In the genomic region with DNA sequence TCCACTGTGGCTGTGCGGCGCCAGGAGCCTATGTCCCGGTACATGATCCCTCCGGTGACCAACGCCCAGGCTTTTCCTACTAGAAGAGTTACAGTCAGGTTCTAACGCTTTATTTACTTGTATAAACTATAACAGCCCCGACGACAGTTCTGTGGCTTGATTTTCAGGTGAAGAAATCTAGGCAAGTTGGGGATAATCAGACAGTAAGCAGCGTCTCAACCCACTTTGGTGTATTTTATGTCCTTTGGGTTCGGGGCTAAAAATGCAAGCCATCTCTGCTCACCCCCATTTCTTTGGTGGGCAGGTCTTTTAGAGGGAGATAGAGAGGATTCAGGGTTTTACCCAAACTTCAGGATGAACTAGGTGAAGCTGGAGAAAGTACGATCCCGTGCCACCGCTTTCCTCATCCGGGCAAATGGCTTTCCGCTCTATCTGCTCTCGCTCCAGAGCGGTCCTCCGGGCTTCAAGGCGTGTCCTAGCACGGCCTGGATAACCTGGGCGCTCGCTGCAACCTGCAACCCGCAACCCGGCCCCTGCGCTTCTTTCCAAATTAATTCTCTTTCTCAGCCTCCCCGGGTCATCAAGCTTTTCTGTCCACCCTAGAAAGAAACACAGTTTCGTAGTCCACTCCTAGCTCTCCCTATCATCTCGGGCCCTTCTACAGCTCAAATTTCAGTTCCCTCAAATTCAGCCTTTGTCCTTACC, we compare ENCODE assay signal across 9 mouse cellular contexts. TPM values are rescaled to one million over a fixed set of nuclear protein-coding genes. Genes with fewer than 3 reads are reported as not detected.
DNase-seq lines count a peak whose midpoint lies in the region; ATAC-seq and TF ChIP-seq lines count a peak whose summit lies in the region.
"Had no signal": no experiment of that assay in that cellular context is flagged by ENCODE, and none has a peak within 500 bp of the region (broad histone marks: within the 10 kb centered on the region; RNA-seq: fewer than 3 reads in every experiment).

No protein-coding gene starts in this region.

- intact Hi-C loops in gastrocnemius, adult 2 months (cut with DNase I): no loop called here
- intact Hi-C loops in gastrocnemius, postnatal 14 days (cut with DNase I; ENCODE audit: low total_unique reads): no loop called here

- peak overlapping the region; percentile 30 for H3K4me3 ChIP-seq in gastrocnemius, adult 2 months
- no peak overlapping the region; the same call in 1 of the 2 replicates for H3K4me3 ChIP-seq in hindbrain, embryonic 11.5 days (ENCODE audit: low read depth, low read length)
- no peak overlapping the region for H3K4me3 ChIP-seq in liver, embryonic 14.5 days (ENCODE audit: insufficient read depth in 1 of 2, low read depth in 2 of 2, low read length in 2 of 2)
- peak overlapping the region; percentile 26 for H3K4me3 ChIP-seq in stomach, postnatal 0 days (ENCODE audit: low read depth, low read length)
- H3K4me3 ChIP-seq: heart, adult 2 months had no signal

- DNase-seq in gastrocnemius, adult 2 months: no peak
- DNase-seq in gastrocnemius, adult 8-10 months (ENCODE audit: low spot score in 2 of 2): no peak
- peak; percentile 24 for DNase-seq in Muller cell, postnatal 12 days (ENCODE audit: inconsistent ontology term)
- peak; percentile 59 for DNase-seq in hindbrain, embryonic 11.5 days (ENCODE audit: low spot score)
- DNase-seq in liver, embryonic 14.5 days (ENCODE audit: low read depth in 3 of 3, low spot score in 3 of 3): no peak
- peak; percentile 42 for DNase-seq in stomach, postnatal 0 days (ENCODE audit: low spot score)
- DNase-seq in left cerebral cortex, adult 18-20 months (ENCODE audit: low spot score in 2 of 2): no peak
- no peak for DNase-seq in gastrocnemius, postnatal 14 days

- H3K9ac ChIP-seq in hindbrain, embryonic 11.5 days (ENCODE audit: low read depth, low read length): no peak overlapping the region
- no peak overlapping the region for H3K9ac ChIP-seq in liver, embryonic 14.5 days (replicated peaks)
- H3K9ac ChIP-seq in stomach, postnatal 0 days (ENCODE audit: low read length): no peak overlapping the region

- H3K4me1 ChIP-seq in hindbrain, embryonic 11.5 days (replicated peaks; ENCODE audit: control insufficient read depth, insufficient read depth, low read length): 0 out of 2 replicates have a peak, but pooled peaks cover 2% of the 10 kb centered on the region
- peaks cover 0 to 4% of the 10 kb centered on the region in 2 experiments; a peak in 2 of 4 replicates for H3K4me1 ChIP-seq in liver, embryonic 14.5 days (replicated peaks; ENCODE audit: control insufficient read depth in 2 of 2, insufficient read depth in 2 of 2, low read length in 1 of 2)
- 0 out of 2 replicates have a peak, but pooled peaks cover 3% of the 10 kb centered on the region for H3K4me1 ChIP-seq in stomach, postnatal 0 days (replicated peaks; ENCODE audit: control insufficient read depth, insufficient read depth)

- peaks cover 49% of the 10 kb centered on the region for H3K27me3 ChIP-seq in hindbrain, embryonic 11.5 days (ENCODE audit: control insufficient read depth, insufficient read depth, low read length)
- H3K27me3 ChIP-seq in liver, embryonic 14.5 days (ENCODE audit: control insufficient read depth, insufficient read depth, low read length): peaks cover 61% of the 10 kb centered on the region
- peaks cover 8% of the 10 kb centered on the region for H3K27me3 ChIP-seq in stomach, postnatal 0 days (ENCODE audit: control insufficient read depth, insufficient read depth, low read length)

- no peaks in the 10 kb centered on the region for H3K9me3 ChIP-seq in hindbrain, embryonic 11.5 days (ENCODE audit: control insufficient read depth, low read length)
- H3K9me3 ChIP-seq in liver, embryonic 14.5 days (ENCODE audit: control insufficient read depth, low read length): no peaks in the 10 kb centered on the region
- H3K9me3 ChIP-seq in stomach, postnatal 0 days (ENCODE audit: control insufficient read depth, low read length): no peaks in the 10 kb centered on the region

- H3K4me2 ChIP-seq in hindbrain, embryonic 11.5 days (replicated peaks; ENCODE audit: low read depth, low read length): 0 out of 2 replicates have a peak overlapping the region, but pooled peaks have one; percentile 17
- peak overlapping the region; percentile 16 for H3K4me2 ChIP-seq in liver, embryonic 14.5 days (ENCODE audit: low read depth)
- peak overlapping the region; percentile 44 for H3K4me2 ChIP-seq in stomach, postnatal 0 days (replicated peaks; ENCODE audit: low read depth)

- no peaks in the 10 kb centered on the region for H3K36me3 ChIP-seq in hindbrain, embryonic 11.5 days (ENCODE audit: control insufficient read depth, insufficient read depth, low read length)
- no peaks in the 10 kb centered on the region for H3K36me3 ChIP-seq in liver, embryonic 14.5 days (replicated peaks; ENCODE audit: control insufficient read depth, insufficient read depth, low read depth)
- no peaks in the 10 kb centered on the region for H3K36me3 ChIP-seq in stomach, postnatal 0 days (ENCODE audit: control insufficient read depth, insufficient read depth, low read length)

- under 1% methylated on average over 28 of the region's 28 CpGs for WGBS in hindbrain, embryonic 11.5 days
- 3% methylated on average over 28 of the region's 28 CpGs for WGBS in liver, embryonic 14.5 days (ENCODE audit: insufficient replicate concordance)
- 2% methylated on average over 28 of the region's 28 CpGs for WGBS in stomach, postnatal 0 days

- no peak for TF ChIP-seq CTCF in gastrocnemius, adult 2 months (IDR thresholded peaks at IDR 0.05)
- no peak for TF ChIP-seq CTCF in liver, embryonic 14.5 days (IDR thresholded peaks at IDR 0.05; ENCODE audit: low read depth)
- no peak for TF ChIP-seq CTCF in stomach, postnatal 0 days (IDR thresholded peaks at IDR 0.05; ENCODE audit: low read depth)

- ATAC-seq in hindbrain, embryonic 11.5 days (ENCODE audit: low FRiP score): no peak
- no peak for ATAC-seq in liver, embryonic 14.5 days (ENCODE audit: insufficient read depth)
- ATAC-seq in stomach, postnatal 0 days (ENCODE audit: low FRiP score, low TSS enrichment): 0 out of 2 replicates have a peak, but pooled peaks have one; percentile 8

- no peak for TF ChIP-seq EP300 in liver, embryonic 14.5 days (IDR thresholded peaks at IDR 0.05; ENCODE audit: low read depth)
- TF ChIP-seq EP300 in stomach, postnatal 0 days (optimal IDR thresholded peaks at IDR 0.05): no peak

- no peak overlapping the region for H3K27ac ChIP-seq in gastrocnemius, adult 2 months
- H3K27ac ChIP-seq in hindbrain, embryonic 11.5 days (ENCODE audit: low read depth, low read length): no peak overlapping the region
- H3K27ac ChIP-seq in liver, embryonic 14.5 days: no peak overlapping the region
- no peak overlapping the region for H3K27ac ChIP-seq in stomach, postnatal 0 days (replicated peaks)
- H3K27ac ChIP-seq: heart, adult 2 months had no signal

RNA-seq across cellular contexts. Expression of gene B4galnt2, which starts 0.5 kb away (rescaled TPM):
- not detected for total RNA-seq in gastrocnemius, adult 2 months (2021)
- total RNA-seq in gastrocnemius, adult 8-10 months (2022): not detected
- polyA plus RNA-seq in hindbrain, embryonic 11.5 days (2014; fragmentation: Nextera tagmentation; extraction: Ambion mirVana): 0.11 TPM in 1 of 2 replicates, not detected in the other
- polyA plus RNA-seq in liver, embryonic 14.5 days (2012; rRNA removed): 0.02 TPM in 2 replicates
- 0.09 TPM in 1 of 2 replicates, not detected in the other for polyA plus RNA-seq in liver, embryonic 14.5 days (2014; fragmentation: Nextera tagmentation; extraction: Ambion mirVana)
- polyA plus RNA-seq in stomach, postnatal 0 days (2015; fragmentation: Nextera tagmentation; extraction: Ambion mirVana): 3.6 and 4.6 TPM in 2 replicates
- total RNA-seq in left cerebral cortex, adult 18-20 months (2021): not detected
- not detected for total RNA-seq in gastrocnemius, postnatal 14 days (2021)
- total RNA-seq: heart, adult 2 months had no signal

Comparison
In these comparisons a context has a peak if more than half of its experiments do, and no peak if none do; other contexts are left out.
1. DNase-seq: peak in Muller cell, postnatal 12 days (single experiment), hindbrain, embryonic 11.5 days (single experiment) and stomach, postnatal 0 days (single experiment); none in gastrocnemius, adult 2 months (single experiment), gastrocnemius, adult 8-10 months (0 of 2), liver, embryonic 14.5 days (0 of 3), left cerebral cortex, adult 18-20 months (0 of 2) and gastrocnemius, postnatal 14 days (single experiment).
2. H3K4me3 ChIP-seq: peak in gastrocnemius, adult 2 months (single experiment) and stomach, postnatal 0 days (single experiment); none in hindbrain, embryonic 11.5 days (single experiment) and liver, embryonic 14.5 days (0 of 2).
3. Peak in every context shown above with its lines, with median percentiles within 50 percentile points of each other: H3K4me2 ChIP-seq.